Mouse (Mus musculus) spleen, adult 2 months (tissue): Measurements from ENCODE around the gene Vwc2l. TPM values are rescaled to one million over a fixed set of nuclear protein-coding genes. Genes with fewer than 3 reads are reported as not detected.

Experiments
- DNase-seq, 2 experiments: peaks; one replicate each; pipeline versions ENCODE4 v3.0.0 to v3.0.0-alpha.2; 2012 to 2021; ENCODE audit warnings: low spot score in 2 of 2, low read depth in 1 of 2
- H3K27ac ChIP-seq: fragments of 200-500 bp; 2 replicates; pipeline ENCODE4 v1.5.1; 2012; ENCODE audit warnings: low read length, inconsistent platforms; ENCODE audit not compliant: insufficient read depth
- H3K27me3 ChIP-seq: fragments of 200-500 bp; 2 replicates; pipeline ENCODE4 v1.6.1; 2012; ENCODE audit warnings: mild to moderate bottlenecking, moderate library complexity, low read length, inconsistent platforms; ENCODE audit not compliant: control insufficient read depth, insufficient read depth
- H3K36me3 ChIP-seq: fragments of 200-500 bp; 2 replicates; pipeline ENCODE4 v1.6.1; 2012; ENCODE audit warnings: mild to moderate bottlenecking, low read length, inconsistent platforms; ENCODE audit not compliant: control insufficient read depth, insufficient read depth
- H3K4me1 ChIP-seq: fragments of 200-500 bp; 2 replicates; pipeline ENCODE4 v1.6.1; 2011; ENCODE audit warnings: inconsistent platforms; ENCODE audit not compliant: control insufficient read depth, insufficient read depth, insufficient read length
- H3K4me3 ChIP-seq: fragments of 200-500 bp; 2 replicates; pipeline ENCODE4 v1.5.1; 2011; ENCODE audit warnings: mild to moderate bottlenecking, inconsistent platforms; ENCODE audit not compliant: insufficient read depth, insufficient read length; ENCODE audit errors: extremely low read depth
- CTCF ChIP-seq: fragments of 200-500 bp; IDR thresholded peaks from 2 replicates; pipeline ENCODE4 v1.5.1; 2011; ENCODE audit warnings: mild to moderate bottlenecking, inconsistent platforms; ENCODE audit not compliant: insufficient read depth, insufficient read length, insufficient replicate concordance; ENCODE audit errors: extremely low read depth
- POLR2A ChIP-seq: fragments of 200-500 bp; IDR thresholded peaks from 2 replicates; pipeline ENCODE4 v1.6.1; 2011; ENCODE audit warnings: low read depth, low read length, inconsistent platforms
- WGBS: fragments of 180-500 bp; shearing (Covaris S2); methylation state at CpG from one replicate; pipeline ENCODE4 v1.1.7; 2018; 5-methylcytosine and 5-hydroxymethylcytosine counted together
- polyA plus RNA-seq: library from polyadenylated mRNA; depleted of rRNA; stranded (reverse); fragments of >200 nt; gene quantifications from 2 replicates; pipeline ENCODE4 v1.2.3, GENCODE M21; 2012

Gene Vwc2l
- polyA plus RNA-seq, 1 experiment = not detected

DNA sequence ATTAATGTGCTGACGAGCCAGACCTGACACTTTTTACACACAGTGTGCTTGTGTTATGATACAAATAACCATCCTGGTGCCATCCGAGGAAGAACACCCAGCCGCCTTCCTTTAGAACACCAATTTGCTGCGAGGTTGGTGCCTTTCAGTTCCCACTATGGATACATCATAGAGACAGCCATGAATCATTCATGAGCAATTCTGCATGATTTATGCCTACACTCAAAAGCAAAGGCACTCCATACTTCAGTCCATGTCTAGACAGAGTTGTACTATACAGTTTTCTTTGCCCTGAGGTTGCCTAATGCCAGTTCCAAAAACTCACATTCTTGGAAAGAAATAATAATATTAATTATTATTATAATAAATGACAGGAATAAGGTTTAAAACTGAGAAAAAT, 158.6 kb downstream of the Vwc2l start:
- H3K27me3 ChIP-seq = no peaks in the 10 kb centered on the region
- TF ChIP-seq POLR2A (no peak), CTCF (no peak)
- 82% methylated on average over 4 of the region's 4 CpGs for WGBS
- DNase-seq = no peak
- no peaks in the 10 kb centered on the region for H3K4me1 ChIP-seq
- H3K27ac ChIP-seq = no peak overlapping the region
- no peaks in the 10 kb centered on the region for H3K36me3 ChIP-seq
- no peak overlapping the region for H3K4me3 ChIP-seq

DNA sequence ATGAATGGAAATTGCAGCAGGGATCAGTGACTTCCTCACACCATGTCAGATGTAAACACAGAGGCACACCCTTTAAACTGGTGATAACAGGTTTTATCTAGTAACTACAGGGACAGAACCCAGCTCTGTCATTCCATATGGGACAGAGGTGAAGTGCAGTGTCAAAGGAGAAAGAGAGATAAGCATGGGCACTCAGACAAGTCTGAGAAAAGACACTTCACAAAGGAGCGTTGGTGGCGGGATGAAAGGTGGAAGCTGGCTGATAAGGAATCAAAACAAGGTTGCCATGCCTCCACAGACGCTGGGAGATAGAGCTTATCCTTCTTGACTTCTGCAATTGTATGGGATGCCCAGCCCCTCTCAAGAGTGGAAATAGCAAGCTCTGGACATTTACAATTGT, 176.8 kb downstream of the Vwc2l start:
- Histone ChIP-seq H3K4me3 (no peak overlapping the region), H3K36me3 (no peaks in the 10 kb centered on the region), H3K4me1 (no peaks in the 10 kb centered on the region), H3K27me3 (no peaks in the 10 kb centered on the region), H3K27ac (no peak overlapping the region)
- WGBS = 42% methylated on average over 3 of the region's 3 CpGs
- TF ChIP-seq CTCF = no peak
- no peak for TF ChIP-seq POLR2A
- no peak for DNase-seq

DNA sequence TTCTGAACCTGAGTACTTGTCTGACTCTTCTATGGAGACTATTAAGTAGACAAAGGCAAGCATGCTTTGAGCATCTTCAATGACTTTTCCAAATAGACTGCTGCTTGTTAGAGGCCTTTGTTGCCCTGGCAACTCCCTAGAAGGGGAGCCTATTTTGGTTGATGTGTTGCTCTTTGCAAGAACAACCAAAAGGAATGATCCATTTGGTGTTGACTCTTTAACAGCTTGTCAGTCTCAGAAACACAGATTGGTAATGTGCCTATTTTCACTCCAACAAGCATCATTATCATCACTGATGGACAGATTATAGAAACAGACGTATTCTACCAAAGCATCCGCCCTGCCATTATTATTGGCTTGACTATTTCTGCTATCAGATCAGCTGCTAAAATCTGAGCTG, 181.9 kb downstream of the Vwc2l start:
- Histone ChIP-seq H3K36me3 (no peaks in the 10 kb centered on the region), H3K4me1 (no peaks in the 10 kb centered on the region), H3K27me3 (no peaks in the 10 kb centered on the region), H3K4me3 (no peak overlapping the region), H3K27ac (no peak overlapping the region)
- 92% methylated on average over 2 of the region's 2 CpGs for WGBS
- no peak for DNase-seq
- TF ChIP-seq CTCF = no peak
- TF ChIP-seq POLR2A = no peak

DNA sequence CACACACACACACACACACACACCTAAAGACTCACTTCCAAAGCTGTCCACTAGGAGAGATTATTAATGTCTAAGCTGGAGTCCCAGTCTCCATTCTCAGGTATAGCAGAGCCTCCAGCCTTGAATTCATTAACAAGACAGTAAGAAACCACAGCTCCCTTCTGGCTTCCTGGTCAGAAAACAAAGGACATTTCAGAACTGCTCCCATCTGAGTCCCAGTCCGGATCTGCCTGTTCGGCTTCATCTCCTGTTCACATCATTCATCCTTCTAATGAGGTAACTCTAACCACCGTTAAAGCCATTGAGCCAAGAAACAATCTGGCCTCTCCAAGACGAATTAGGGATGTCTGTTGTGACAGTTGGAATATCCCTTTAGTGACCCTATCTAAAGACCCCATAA, 185.7 kb downstream of the Vwc2l start:
- H3K27me3 ChIP-seq = no peaks in the 10 kb centered on the region
- DNase-seq = no peak
- WGBS = 77% methylated on average over 4 of the region's 4 CpGs
- TF ChIP-seq POLR2A (no peak), CTCF (no peak)
- no peaks in the 10 kb centered on the region for H3K36me3 ChIP-seq
- H3K4me1 ChIP-seq = no peaks in the 10 kb centered on the region
- no peak overlapping the region for H3K4me3 ChIP-seq
- no peak overlapping the region for H3K27ac ChIP-seq

DNA sequence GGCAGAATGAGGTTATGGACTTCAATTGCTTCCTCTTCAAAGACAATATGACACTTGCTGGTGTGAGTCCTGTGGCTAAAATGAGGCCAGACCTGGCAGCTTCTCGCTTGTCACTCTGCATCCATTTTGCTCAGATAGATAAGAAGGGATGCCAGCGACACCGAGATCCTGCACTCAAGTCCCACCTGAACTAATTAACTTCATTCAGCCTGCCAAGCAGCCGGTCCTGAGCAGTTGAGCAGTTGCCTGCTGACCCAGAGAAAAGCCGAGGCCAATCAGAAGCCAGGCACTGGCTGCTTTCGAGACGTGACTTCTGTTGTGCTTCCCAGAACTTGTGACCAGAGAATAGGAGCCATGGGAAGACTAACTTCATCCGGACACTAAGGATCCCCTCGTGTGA, 187.6 kb downstream of the Vwc2l start:
- no peaks in the 10 kb centered on the region for H3K27me3 ChIP-seq
- 70% methylated on average over 9 of the region's 9 CpGs for WGBS
- no peak overlapping the region for H3K27ac ChIP-seq
- no peak for TF ChIP-seq CTCF
- TF ChIP-seq POLR2A = no peak
- H3K36me3 ChIP-seq = no peaks in the 10 kb centered on the region
- no peak overlapping the region for H3K4me3 ChIP-seq
- H3K4me1 ChIP-seq = no peaks in the 10 kb centered on the region
- DNase-seq = no peak

DNA sequence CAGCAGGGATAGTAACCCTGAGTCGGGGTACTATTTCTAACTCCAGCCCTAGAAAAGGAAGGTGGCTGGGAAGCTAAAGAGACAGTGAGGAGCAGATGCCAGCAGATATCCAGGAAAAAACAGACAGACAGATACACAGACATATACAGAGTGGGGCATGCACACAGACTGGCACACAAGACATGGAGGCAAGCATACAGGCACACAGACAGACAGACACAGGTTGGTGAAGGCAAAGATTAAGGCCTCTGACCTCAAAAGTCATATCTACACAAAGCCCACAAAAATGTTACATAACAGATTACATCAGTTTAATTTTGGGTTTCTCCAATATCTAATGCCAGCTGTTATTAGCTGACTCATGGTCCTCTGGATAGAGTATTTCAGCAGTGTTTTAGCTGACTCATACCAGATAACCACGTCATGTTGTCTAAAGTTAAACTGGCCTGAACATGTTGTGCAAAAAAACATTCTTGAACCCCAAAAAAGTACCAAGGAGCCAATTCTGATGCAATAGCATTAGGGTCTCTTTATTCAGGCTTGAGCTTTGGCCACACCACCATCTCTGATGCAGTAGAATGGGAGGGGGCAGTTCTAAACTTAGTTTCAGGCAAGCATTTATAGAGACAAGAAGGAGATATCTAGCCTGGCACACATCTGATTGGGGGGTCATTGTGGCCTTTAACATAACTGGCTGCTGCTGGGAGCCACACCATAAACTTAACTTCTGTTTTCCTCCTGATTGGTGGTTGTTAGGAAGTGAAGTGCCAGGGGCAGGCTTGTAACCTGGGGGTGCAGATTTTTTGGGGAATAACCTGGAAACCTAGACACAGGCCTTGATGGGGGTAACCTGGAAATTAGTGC, 192.9 kb downstream of the Vwc2l start:
- 58% methylated on average over 2 of the region's 2 CpGs for WGBS

DNA sequence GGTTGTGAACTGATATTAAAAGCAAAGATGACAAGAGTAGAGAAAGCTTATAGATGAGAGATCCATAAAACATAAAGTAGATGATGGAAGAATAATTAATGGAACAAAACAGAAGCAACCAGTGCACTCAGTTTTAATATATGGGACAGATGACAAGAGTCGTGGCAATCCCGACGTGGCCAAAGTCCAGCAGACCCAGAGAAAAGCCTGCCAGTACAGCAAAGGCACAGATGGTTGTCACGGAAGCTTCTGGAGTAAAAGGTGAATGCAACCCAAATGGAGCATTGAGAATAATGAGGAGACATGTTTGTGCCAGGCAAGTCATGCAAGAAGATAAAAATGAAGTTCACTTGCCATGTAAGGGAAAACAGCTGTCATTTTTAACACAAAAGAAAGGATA, 207.5 kb downstream of the Vwc2l start:
- 88% methylated on average over 4 of the region's 4 CpGs for WGBS
- no peak for DNase-seq
- H3K4me3 ChIP-seq = no peak overlapping the region

More for the DNA sequence above, 192.9 kb downstream of the Vwc2l start:
- Histone ChIP-seq H3K4me3 (no peak overlapping the region), H3K27me3 (no peaks in the 10 kb centered on the region), H3K4me1 (no peaks in the 10 kb centered on the region), H3K27ac (no peak overlapping the region), H3K36me3 (no peaks in the 10 kb centered on the region)
- TF ChIP-seq POLR2A (no peak), CTCF (no peak)
- DNase-seq = no peak

More for the DNA sequence above, 207.5 kb downstream of the Vwc2l start:
- Histone ChIP-seq H3K27ac (no peak overlapping the region), H3K27me3 (no peaks in the 10 kb centered on the region), H3K4me1 (no peaks in the 10 kb centered on the region), H3K36me3 (no peaks in the 10 kb centered on the region)
- TF ChIP-seq CTCF (no peak), POLR2A (no peak)
